Mouse (Mus musculus) neural tube, embryonic 13.5 days (tissue): Measurements from ENCODE around the gene Nrde2. TPM values are rescaled to one million over a fixed set of nuclear protein-coding genes. Genes with fewer than 3 reads are reported as not detected.

Experiments
- ATAC-seq: fragments of 200-750 bp; cut with Nextera tagmentation; 2 replicates; pipeline ENCODE4 v1.8.0; 2017; ENCODE audit warnings: low read depth, mild to moderate bottlenecking, moderate TSS enrichment, moderate library complexity
- H3K27ac ChIP-seq: fragments of 300-500 bp; sonication (generic); replicated peaks from 2 replicates; pipeline ENCODE4 v1.5.1; 2015; ENCODE audit warnings: moderate library complexity, mild to moderate bottlenecking, inconsistent platforms
- H3K27me3 ChIP-seq: fragments of 300-500 bp; sonication (generic); 2 replicates; pipeline ENCODE4 v1.6.1; 2015; ENCODE audit warnings: mild to moderate bottlenecking, inconsistent platforms
- H3K36me3 ChIP-seq: fragments of 300-500 bp; sonication (generic); 2 replicates; pipeline ENCODE4 v1.6.1; 2015; ENCODE audit warnings: mild to moderate bottlenecking, inconsistent platforms
- H3K4me1 ChIP-seq: fragments of 300-500 bp; sonication (generic); replicated peaks from 2 replicates; pipeline ENCODE4 v1.6.1; 2015; ENCODE audit warnings: inconsistent platforms
- H3K4me2 ChIP-seq: fragments of 300-500 bp; sonication (generic); 2 replicates; pipeline ENCODE4 v1.6.1; 2015; ENCODE audit warnings: inconsistent platforms, mild to moderate bottlenecking, moderate library complexity
- H3K4me3 ChIP-seq: fragments of 300-500 bp; sonication (generic); 2 replicates; pipeline ENCODE4 v1.5.1; 2015; ENCODE audit warnings: mild to moderate bottlenecking, inconsistent platforms
- H3K9ac ChIP-seq: fragments of 300-500 bp; sonication (generic); 2 replicates; pipeline ENCODE4 v1.6.1; 2015; ENCODE audit warnings: moderate library complexity, mild to moderate bottlenecking, inconsistent platforms
- H3K9me3 ChIP-seq: fragments of 300-500 bp; sonication (generic); 2 replicates; pipeline ENCODE4 v1.6.1; 2016; ENCODE audit warnings: inconsistent platforms
- WGBS: fragments of 180-500 bp; shearing (Covaris S2); methylation state at CpG from one replicate; pipeline ENCODE4 v1.1.7; 2015; 5-methylcytosine and 5-hydroxymethylcytosine counted together
- polyA plus RNA-seq: library from polyadenylated mRNA; unstranded; fragments of >200 nt; fragmentation: Nextera tagmentation; extraction: Ambion mirVana; gene quantifications from 2 replicates; pipeline ENCODE4 v1.2.1, GENCODE M21; 2015

The Nrde2 gene
- polyA plus RNA-seq, 1 experiment from 2014 or later: 11.8 TPM

DNA sequence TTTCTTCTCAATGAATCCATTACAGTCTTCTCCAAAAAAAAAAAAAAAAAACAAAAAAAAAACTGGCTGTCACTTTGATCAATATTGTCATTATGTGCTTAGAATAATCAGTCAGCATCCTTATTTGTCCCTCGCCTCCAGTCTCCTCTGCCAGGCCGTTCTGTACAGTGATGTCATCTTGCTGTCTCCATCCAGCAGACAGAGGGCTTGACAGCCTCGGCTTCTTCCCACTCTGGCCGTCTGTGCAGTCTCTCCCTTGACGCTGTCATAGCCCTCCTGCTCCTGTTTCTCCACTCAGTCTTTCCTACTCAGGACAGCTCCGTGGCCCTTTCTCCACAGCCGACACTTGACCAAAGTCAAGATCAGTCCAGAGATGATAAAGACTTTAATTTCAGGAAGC, 13.0 kb upstream of the Nrde2 start:
- no peak for ATAC-seq
- Histone ChIP-seq H3K4me2 (no peak overlapping the region), H3K4me1 (peaks cover 33% of the 10 kb centered on the region), H3K36me3 (no peaks in the 10 kb centered on the region), H3K27ac (no peak overlapping the region), H3K9ac (no peak overlapping the region), H3K9me3 (no peaks in the 10 kb centered on the region), H3K27me3 (no peaks in the 10 kb centered on the region), H3K4me3 (no peak overlapping the region)
- 68% methylated on average over 7 of the region's 7 CpGs for WGBS

DNA sequence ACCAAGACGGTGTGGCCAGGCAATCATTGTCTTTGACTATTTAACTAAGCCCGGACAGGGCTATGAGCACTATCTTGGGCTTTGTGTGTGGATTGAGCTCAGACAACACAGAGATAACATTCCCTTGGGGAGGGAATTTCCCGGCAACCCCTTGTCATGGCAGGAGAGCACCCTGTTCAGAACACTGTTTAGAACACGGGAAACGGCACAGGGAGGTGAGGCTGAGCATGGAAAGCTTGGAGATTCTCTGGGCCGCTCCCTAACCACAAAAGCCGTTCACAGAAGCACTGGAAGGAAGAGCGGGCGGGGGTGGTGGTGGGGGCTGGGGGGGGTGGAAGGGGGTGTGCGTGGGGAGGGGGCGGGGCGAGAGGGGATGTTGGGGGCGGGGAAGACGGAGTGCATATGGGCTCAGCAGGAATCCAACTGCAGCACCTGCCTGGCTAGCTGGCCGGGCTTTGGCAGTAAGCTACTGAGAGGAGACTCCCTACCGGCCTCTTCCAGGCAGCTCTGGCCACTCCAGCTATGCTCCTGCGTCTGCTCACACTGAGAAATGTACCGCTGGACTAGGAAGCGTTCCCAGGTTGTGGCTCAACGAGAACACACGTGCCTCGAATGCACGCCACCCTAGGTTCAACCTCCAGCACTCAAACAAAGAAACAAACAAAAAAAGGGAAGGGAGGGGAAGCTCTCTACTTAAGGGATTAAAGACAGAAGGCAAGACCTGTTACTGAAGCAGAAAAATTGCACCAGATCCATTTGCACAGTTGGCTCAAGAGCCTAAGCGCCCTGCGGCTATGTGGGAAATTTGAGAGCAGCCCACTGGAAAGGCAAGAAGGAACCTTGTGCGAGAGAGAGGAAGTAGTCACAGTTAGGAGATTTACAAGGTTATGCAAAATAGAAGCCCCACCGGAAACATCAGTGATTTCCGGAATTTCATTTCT, 8.7 kb upstream of the Nrde2 start:
- H3K27ac ChIP-seq: peak overlapping the region; percentile 87
- peak overlapping the region; percentile 20 for H3K4me3 ChIP-seq
- H3K36me3 ChIP-seq: no peaks in the 10 kb centered on the region
- no peaks in the 10 kb centered on the region for H3K9me3 ChIP-seq
- WGBS: 9% methylated on average over 28 of the region's 28 CpGs
- peak overlapping the region; percentile 56 for H3K4me2 ChIP-seq
- ATAC-seq: peak; percentile 68
- H3K4me1 ChIP-seq: peaks cover 13% of the 10 kb centered on the region
- peak overlapping the region; percentile 62 for H3K9ac ChIP-seq
- H3K27me3 ChIP-seq: no peaks in the 10 kb centered on the region

DNA sequence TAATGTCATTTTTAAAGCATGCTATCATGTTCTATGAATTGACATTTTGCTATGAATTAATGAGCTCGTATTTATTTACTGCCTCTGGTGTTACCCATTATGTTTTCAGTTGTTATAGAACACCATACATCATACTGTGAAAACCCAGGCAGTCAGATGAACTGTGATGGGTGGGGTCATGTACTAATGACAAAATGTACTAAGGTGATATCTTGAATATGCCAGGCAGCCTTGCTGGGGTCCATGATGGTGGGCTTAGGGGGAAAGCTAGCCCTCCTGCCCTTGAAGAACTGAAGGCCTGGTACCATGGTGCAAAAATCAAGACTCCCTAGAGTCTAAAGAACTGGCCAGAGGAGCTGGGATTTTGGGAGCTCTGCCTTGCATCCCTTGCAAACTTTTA, 8.0 kb upstream of the Nrde2 start:
- Histone ChIP-seq H3K9me3 (no peaks in the 10 kb centered on the region), H3K9ac (peak overlapping the region; percentile 62; the same call in 1 of the 2 replicates), H3K27me3 (no peaks in the 10 kb centered on the region), H3K36me3 (no peaks in the 10 kb centered on the region), H3K27ac (peak overlapping the region; percentile 87), H3K4me1 (peaks cover 13% of the 10 kb centered on the region), H3K4me2 (peak overlapping the region; percentile 56), H3K4me3 (no peak overlapping the region)
- ATAC-seq: no peak; the same call in 1 of the 2 replicates
- WGBS: 83% methylated on average over 1 of the region's 1 CpGs

DNA sequence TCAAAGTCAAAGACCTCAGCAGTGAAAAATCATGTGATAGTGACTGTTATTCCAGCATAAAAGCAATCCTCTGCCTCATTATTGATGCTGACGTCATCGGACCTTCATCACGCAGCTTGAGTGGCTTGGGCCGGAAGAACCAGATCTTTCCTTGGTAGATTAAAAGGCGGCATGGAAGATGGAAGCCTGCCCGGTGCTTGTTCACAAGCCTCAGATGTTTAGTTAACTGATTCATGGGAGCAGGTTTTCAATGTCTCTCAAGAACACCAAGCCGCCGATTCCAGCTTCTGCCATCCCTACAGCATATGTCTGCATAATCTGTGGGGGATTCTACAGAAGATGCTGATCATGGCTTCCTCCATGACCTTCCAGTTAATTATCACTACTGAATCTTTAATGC, 7.5 kb upstream of the Nrde2 start:
- no peak overlapping the region for H3K4me2 ChIP-seq
- H3K4me1 ChIP-seq: peaks cover 13% of the 10 kb centered on the region
- 60% methylated on average over 8 of the region's 8 CpGs for WGBS

GRCm38 (mm10) chr12:100166177-100166576, 6.7 kb upstream of the Nrde2 start:
- no peaks in the 10 kb centered on the region for H3K9me3 ChIP-seq
- peaks cover 13% of the 10 kb centered on the region for H3K4me1 ChIP-seq
- ATAC-seq: peak; percentile 74; the same call in 1 of the 2 replicates
- WGBS: 19% methylated on average over 3 of the region's 3 CpGs
- H3K27me3 ChIP-seq: no peaks in the 10 kb centered on the region
- no peaks in the 10 kb centered on the region for H3K36me3 ChIP-seq
- no peak overlapping the region for H3K27ac ChIP-seq
- H3K4me3 ChIP-seq: no peak overlapping the region
- no peak overlapping the region for H3K9ac ChIP-seq
- H3K4me2 ChIP-seq: no peak overlapping the region

More for the DNA sequence above, 7.5 kb upstream of the Nrde2 start:
- Histone ChIP-seq H3K9me3 (no peaks in the 10 kb centered on the region), H3K36me3 (no peaks in the 10 kb centered on the region), H3K27me3 (no peaks in the 10 kb centered on the region), H3K27ac (peak overlapping the region; percentile 38; the same call in 1 of the 2 replicates), H3K4me3 (no peak overlapping the region), H3K9ac (no peak overlapping the region)
- no peak for ATAC-seq

DNA sequence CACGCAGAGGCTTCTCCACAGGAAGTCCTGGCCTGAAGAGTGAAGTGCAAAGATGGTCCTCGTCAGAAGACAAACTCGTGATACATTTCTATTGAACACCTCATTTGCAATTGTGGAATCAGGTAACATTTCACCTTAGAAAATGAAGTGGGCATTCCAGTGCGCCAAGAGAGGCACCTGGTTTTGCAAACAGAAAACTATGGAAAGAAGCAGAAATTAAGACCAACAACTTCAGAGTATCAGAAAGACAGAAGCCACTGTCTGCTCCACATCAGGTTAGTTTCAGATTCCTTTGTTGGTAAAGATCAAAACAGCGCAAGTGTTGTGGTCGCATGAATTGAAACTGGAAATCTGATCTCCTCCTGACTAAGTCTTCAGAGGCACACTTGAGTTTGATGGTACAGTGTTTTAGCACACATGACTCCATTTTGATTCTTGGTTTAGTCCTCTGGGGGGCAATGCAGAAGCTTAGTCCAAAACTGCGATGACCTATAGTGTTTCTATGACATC, 5.6 kb upstream of the Nrde2 start:
- 79% methylated on average over 7 of the region's 7 CpGs for WGBS
- H3K9ac ChIP-seq: no peak overlapping the region

DNA sequence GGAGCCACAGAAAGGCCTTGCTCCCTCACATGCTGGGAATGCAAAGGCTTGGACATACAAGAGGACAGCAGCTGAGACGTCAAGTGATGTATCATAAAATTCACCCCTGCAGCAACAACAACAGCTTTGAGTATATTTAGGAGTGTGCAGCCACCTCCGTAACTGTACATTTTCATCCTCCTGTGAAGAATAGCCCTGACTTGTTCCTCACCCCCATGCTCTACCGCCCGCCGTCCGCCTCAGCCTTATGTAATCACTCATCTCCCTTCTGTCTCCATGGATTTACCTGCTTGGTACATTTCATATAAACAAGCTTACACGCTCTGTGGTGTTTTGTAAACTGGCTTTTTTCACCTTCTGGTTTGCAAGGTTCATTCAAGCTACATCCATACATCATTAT, 7.0 kb downstream of the Nrde2 start:
- no peaks in the 10 kb centered on the region for H3K9me3 ChIP-seq
- H3K4me1 ChIP-seq: no peaks in the 10 kb centered on the region
- peaks cover 37% of the 10 kb centered on the region for H3K36me3 ChIP-seq
- 87% methylated on average over 7 of the region's 7 CpGs for WGBS
- no peak overlapping the region for H3K4me2 ChIP-seq
- no peak for ATAC-seq
- no peak overlapping the region for H3K9ac ChIP-seq
- H3K27ac ChIP-seq: no peak overlapping the region
- H3K4me3 ChIP-seq: no peak overlapping the region
- no peaks in the 10 kb centered on the region for H3K27me3 ChIP-seq

More for the DNA sequence above, 5.6 kb upstream of the Nrde2 start:
- H3K4me1 ChIP-seq: peaks cover 13% of the 10 kb centered on the region
- no peak overlapping the region for H3K27ac ChIP-seq
- no peaks in the 10 kb centered on the region for H3K9me3 ChIP-seq
- H3K36me3 ChIP-seq: no peaks in the 10 kb centered on the region
- no peak overlapping the region for H3K4me2 ChIP-seq
- H3K27me3 ChIP-seq: no peaks in the 10 kb centered on the region
- no peak for ATAC-seq
- H3K4me3 ChIP-seq: no peak overlapping the region

DNA sequence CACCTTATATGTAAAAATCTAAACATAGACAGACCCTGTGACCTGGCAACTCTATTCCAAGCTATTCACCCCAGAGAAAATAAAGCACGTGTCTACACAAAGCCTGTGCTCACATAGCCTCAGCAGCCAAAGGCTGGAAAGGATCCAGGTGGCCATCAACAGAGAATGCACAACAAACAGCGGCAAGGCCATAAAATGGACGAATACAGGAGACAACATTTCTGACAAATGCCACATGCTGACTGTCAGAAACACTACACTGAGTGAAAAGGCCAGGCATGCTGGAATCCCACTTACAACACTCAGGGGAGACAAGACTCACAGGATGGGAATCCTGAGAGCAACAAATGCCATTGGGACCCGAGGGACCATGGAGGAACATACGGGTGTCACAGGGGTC, 15.2 kb downstream of the Nrde2 start:
- Histone ChIP-seq H3K4me2 (no peak overlapping the region), H3K4me3 (no peak overlapping the region), H3K9ac (no peak overlapping the region), H3K4me1 (no peaks in the 10 kb centered on the region), H3K27ac (no peak overlapping the region), H3K36me3 (peaks cover 97% of the 10 kb centered on the region), H3K9me3 (no peaks in the 10 kb centered on the region), H3K27me3 (no peaks in the 10 kb centered on the region)
- 82% methylated on average over 5 of the region's 5 CpGs for WGBS
- no peak for ATAC-seq

DNA sequence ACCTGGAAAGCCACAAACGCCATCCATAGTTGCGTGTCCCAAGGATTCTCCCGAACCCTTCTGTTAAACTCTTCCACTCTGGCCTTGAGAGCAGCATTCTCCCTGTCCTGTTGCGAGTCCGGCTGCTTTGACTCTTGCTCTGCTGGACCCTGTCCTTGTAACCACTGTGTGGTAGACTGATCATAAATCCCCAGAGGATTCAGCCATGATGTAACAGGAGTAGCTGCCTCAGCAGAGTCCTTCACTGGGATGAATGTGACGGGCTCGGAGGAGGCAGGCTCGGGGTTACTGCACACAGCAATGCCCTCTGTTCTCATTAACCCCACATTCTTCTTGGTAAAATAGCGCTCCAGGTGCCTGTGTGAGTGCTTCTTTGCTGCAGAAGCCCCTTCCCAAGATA, 15.7 kb downstream of the Nrde2 start:
- Histone ChIP-seq H3K36me3 (peaks cover 97% of the 10 kb centered on the region), H3K4me3 (no peak overlapping the region), H3K4me2 (no peak overlapping the region), H3K9ac (no peak overlapping the region), H3K27me3 (no peaks in the 10 kb centered on the region), H3K4me1 (no peaks in the 10 kb centered on the region), H3K9me3 (no peaks in the 10 kb centered on the region), H3K27ac (no peak overlapping the region)
- ATAC-seq: no peak
- WGBS: 92% methylated on average over 9 of the region's 9 CpGs

DNA sequence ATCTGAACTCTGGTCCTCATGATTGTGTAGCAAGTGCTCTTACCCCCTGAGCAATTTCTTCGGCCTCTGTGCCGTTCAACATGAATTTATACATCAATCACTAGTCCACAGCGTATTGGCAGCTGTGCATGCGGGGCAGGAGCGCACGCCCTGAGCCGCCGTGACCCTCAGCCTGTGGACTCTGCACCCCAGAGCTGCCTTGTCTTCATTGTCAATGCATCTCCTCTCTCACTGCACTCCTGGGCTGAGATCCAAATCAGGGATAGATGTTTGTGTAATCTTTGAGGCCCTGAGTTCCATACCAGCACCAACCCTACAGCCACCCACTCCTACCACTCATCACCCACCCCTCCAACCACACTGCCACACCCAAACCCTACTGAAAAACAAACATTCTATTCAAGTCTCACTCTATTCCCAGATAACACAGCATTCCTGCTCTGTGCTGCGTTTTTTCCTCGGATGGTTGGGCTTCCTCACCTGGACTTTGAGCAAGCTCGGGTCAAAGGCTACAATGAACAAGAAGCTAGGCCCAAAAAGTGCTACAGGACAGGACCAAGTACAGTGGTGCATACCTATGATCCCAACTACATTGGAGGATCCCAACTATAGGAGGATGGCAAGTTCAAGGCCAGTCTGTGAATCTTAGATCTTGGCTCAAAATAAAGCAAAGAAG, 16.5 kb downstream of the Nrde2 start:
- Histone ChIP-seq H3K9me3 (no peaks in the 10 kb centered on the region), H3K27ac (no peak overlapping the region), H3K36me3 (peaks cover 99% of the 10 kb centered on the region), H3K9ac (no peak overlapping the region), H3K4me1 (no peaks in the 10 kb centered on the region), H3K4me2 (no peak overlapping the region), H3K27me3 (no peaks in the 10 kb centered on the region), H3K4me3 (no peak overlapping the region)
- 97% methylated on average over 11 of the region's 11 CpGs for WGBS
- ATAC-seq: no peak

DNA sequence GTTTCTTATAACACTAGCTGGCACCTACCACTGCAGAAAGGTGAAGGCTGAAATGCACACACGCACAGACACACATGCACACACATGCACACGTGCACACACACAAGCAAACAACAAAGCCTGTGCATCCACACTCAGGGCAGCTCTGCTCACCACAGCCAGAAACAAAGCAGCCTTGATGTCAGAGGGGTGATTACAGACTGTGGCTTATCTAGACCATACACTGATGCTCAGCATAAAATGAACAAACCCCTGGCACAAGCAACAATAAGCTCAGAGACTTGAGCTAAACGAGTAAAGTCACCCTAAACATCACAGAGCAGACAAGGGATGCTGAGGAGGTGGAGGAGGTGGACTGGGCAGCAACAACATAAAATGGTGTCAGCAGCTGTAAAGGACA, 24.3 kb downstream of the Nrde2 start:
- 94% methylated on average over 3 of the region's 3 CpGs for WGBS
- no peaks in the 10 kb centered on the region for H3K9me3 ChIP-seq
- peaks cover 87% of the 10 kb centered on the region for H3K36me3 ChIP-seq
- no peak overlapping the region for H3K9ac ChIP-seq
- H3K4me2 ChIP-seq: no peak overlapping the region
- H3K27me3 ChIP-seq: no peaks in the 10 kb centered on the region
- no peaks in the 10 kb centered on the region for H3K4me1 ChIP-seq
- no peak for ATAC-seq
- no peak overlapping the region for H3K4me3 ChIP-seq
- H3K27ac ChIP-seq: no peak overlapping the region

- Histone ChIP-seq H3K4me1 (no peaks in the 10 kb centered on the region), H3K27ac (no peak overlapping the region), H3K36me3 (peaks cover 87% of the 10 kb centered on the region), H3K4me3 (no peak overlapping the region), H3K4me2 (no peak overlapping the region), H3K27me3 (no peaks in the 10 kb centered on the region), H3K9ac (no peak overlapping the region), H3K9me3 (no peaks in the 10 kb centered on the region)
- 78% methylated on average over 11 of the region's 11 CpGs for WGBS
- ATAC-seq: no peak
Observed at GRCm38 (mm10) chr12:100134395-100134936, 25.0 kb downstream of the Nrde2 start.
